Mouse (Mus musculus): ENCODE measurements around the gene Gm8890.
"Not testable (repeated sequence)": the region's sequence is repeated elsewhere in the genome, so short reads cannot be mapped to it uniquely, and the experiment has no call there.

GRCm38 (mm10) chr5:11255733-11256132 lies at the start of gene Gm8890:
- TF ChIP-seq GATA1 (IDR thresholded peaks at IDR 0.05; ENCODE audit: borderline replicate concordance, low read length); FLI1 (IDR thresholded peaks at IDR 0.05; ENCODE audit: low read length): not testable (repeated sequence)
